Mouse (Mus musculus): Measurements from ENCODE around the gene Cplane1. TPM values are rescaled to one million over a fixed set of nuclear protein-coding genes. Genes with fewer than 3 reads are reported as not detected.

Gene Cplane1
- polyA plus RNA-seq, 2 experiments, result 0.54 to 0.70 TPM

DNA sequence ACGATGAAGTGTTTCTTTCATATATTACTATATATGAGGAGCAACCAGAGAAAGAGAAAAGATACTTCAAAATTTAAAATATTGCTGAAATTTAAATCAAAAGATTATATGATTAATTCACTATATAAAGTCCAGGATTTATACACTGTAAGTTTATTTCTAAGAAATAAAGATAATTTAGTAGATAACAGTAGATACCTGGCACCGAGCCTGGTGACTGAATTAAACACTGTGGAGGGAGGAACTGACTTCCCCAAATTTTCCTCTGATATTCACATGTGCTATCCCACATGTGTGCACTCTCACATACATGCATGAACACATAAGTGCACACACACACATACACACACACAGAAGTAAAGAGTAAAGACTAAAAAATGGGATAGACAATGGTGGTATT, 113.2 kb downstream of the Cplane1 start:
- no peaks in the 10 kb centered on the region for H3K36me3 ChIP-seq (replicated peaks; ENCODE audit: control insufficient read depth, insufficient read depth, low read depth)
- WGBS (ENCODE audit: insufficient replicate concordance), result 74% methylated on average over 2 of the region's 2 CpGs
- H3K9me3 ChIP-seq (ENCODE audit: control insufficient read depth, low read length), result no peaks in the 10 kb centered on the region
- ATAC-seq (ENCODE audit: insufficient read depth) (no peak), DNase-seq (ENCODE audit: low read depth in 3 of 3, low spot score in 3 of 3) (no peak)
- no peak overlapping the region for H3K4me3 ChIP-seq (ENCODE audit: insufficient read depth in 1 of 2, low read depth in 2 of 2, low read length in 2 of 2)
- TF ChIP-seq EP300 (IDR thresholded peaks at IDR 0.05; ENCODE audit: low read depth) (no peak), CTCF (IDR thresholded peaks at IDR 0.05; ENCODE audit: low read depth) (no peak)
- H3K27me3 ChIP-seq (ENCODE audit: control insufficient read depth, insufficient read depth, low read length), result no peaks in the 10 kb centered on the region
- no peak overlapping the region for H3K27ac ChIP-seq
- no peak overlapping the region for H3K9ac ChIP-seq (replicated peaks)
- H3K4me2 ChIP-seq (ENCODE audit: low read depth), result no peak overlapping the region
- 0 out of 4 replicates have a peak, but pooled peaks cover 0 to 1% of the 10 kb centered on the region in 2 experiments for H3K4me1 ChIP-seq (replicated peaks; ENCODE audit: control insufficient read depth in 2 of 2, insufficient read depth in 2 of 2, low read length in 1 of 2)

DNA sequence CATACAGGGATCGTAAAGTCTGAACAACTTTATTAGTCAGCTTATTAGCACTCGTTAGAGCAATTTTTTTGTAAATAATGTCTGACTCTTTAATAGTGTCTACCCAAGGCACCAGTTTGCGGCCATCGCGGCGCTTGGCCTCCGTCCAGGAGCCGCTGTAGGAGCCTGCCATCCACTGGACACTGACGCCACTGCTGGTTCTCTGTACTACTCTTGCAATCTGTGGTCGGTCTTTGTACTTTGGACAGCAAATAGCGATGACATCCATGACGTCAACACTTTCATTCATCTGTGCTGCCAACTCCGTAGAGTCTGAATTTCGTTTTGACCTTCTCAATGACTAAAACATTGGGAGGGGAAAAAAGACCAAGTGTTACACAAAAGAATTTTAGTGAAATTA, 122.3 kb downstream of the Cplane1 start:
- 91% methylated on average over 14 of the region's 14 CpGs for WGBS (ENCODE audit: insufficient replicate concordance)
- no peak for DNase-seq (ENCODE audit: low read depth in 3 of 3, low spot score in 3 of 3)
- Histone ChIP-seq H3K4me3 (ENCODE audit: insufficient read depth in 1 of 2, low read depth in 2 of 2, low read length in 2 of 2) (no peak overlapping the region), H3K4me2 (ENCODE audit: low read depth) (no peak overlapping the region), H3K9me3 (ENCODE audit: control insufficient read depth, low read length) (no peaks in the 10 kb centered on the region), H3K4me1 (replicated peaks; ENCODE audit: control insufficient read depth in 2 of 2, insufficient read depth in 2 of 2, low read length in 1 of 2) (no peaks in the 10 kb centered on the region), H3K27me3 (ENCODE audit: control insufficient read depth, insufficient read depth, low read length) (no peaks in the 10 kb centered on the region), H3K36me3 (replicated peaks; ENCODE audit: control insufficient read depth, insufficient read depth, low read depth) (peaks cover 45% of the 10 kb centered on the region), H3K27ac (no peak overlapping the region), H3K9ac (replicated peaks) (no peak overlapping the region)
- no peak for TF ChIP-seq CTCF (IDR thresholded peaks at IDR 0.05; ENCODE audit: low read depth)
- TF ChIP-seq EP300 (IDR thresholded peaks at IDR 0.05; ENCODE audit: low read depth), result no peak
- no peak for ATAC-seq (ENCODE audit: insufficient read depth)

DNA sequence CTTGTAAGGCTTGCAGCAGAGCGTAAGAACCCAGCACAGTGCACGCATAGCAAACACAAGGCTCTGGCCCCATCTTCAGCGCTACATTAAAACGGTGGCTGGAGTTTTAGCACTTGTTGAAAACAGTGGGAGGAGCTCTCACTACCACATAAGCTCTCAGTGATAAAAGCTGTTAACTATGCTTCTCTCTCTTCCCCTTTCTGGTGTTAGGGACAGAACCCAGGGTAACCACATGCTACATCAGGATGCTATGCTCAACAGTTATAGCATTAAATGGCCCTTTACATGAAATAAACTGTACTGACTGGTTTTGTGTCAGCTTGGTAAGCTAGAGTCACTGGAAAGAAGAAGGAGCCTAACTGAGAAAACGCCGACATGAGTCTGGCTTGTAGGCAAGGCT, 125.2 kb downstream of the Cplane1 start:
- no peaks in the 10 kb centered on the region for H3K4me1 ChIP-seq (replicated peaks; ENCODE audit: control insufficient read depth in 2 of 2, insufficient read depth in 2 of 2, low read length in 1 of 2)
- 88% methylated on average over 6 of the region's 6 CpGs for WGBS (ENCODE audit: insufficient replicate concordance)
- H3K9ac ChIP-seq (replicated peaks), result no peak overlapping the region
- H3K36me3 ChIP-seq (replicated peaks; ENCODE audit: control insufficient read depth, insufficient read depth, low read depth), result peaks cover 54% of the 10 kb centered on the region
- no peak for DNase-seq (ENCODE audit: low read depth in 3 of 3, low spot score in 3 of 3)
- no peak overlapping the region for H3K27ac ChIP-seq
- no peak overlapping the region for H3K4me3 ChIP-seq (ENCODE audit: insufficient read depth in 1 of 2, low read depth in 2 of 2, low read length in 2 of 2)
- H3K9me3 ChIP-seq (ENCODE audit: control insufficient read depth, low read length), result no peaks in the 10 kb centered on the region
- ATAC-seq (ENCODE audit: insufficient read depth), result no peak
- H3K4me2 ChIP-seq (ENCODE audit: low read depth), result no peak overlapping the region
- no peaks in the 10 kb centered on the region for H3K27me3 ChIP-seq (ENCODE audit: control insufficient read depth, insufficient read depth, low read length)
- no peak for TF ChIP-seq EP300 (IDR thresholded peaks at IDR 0.05; ENCODE audit: low read depth)
- TF ChIP-seq CTCF (IDR thresholded peaks at IDR 0.05; ENCODE audit: low read depth), result no peak

DNA sequence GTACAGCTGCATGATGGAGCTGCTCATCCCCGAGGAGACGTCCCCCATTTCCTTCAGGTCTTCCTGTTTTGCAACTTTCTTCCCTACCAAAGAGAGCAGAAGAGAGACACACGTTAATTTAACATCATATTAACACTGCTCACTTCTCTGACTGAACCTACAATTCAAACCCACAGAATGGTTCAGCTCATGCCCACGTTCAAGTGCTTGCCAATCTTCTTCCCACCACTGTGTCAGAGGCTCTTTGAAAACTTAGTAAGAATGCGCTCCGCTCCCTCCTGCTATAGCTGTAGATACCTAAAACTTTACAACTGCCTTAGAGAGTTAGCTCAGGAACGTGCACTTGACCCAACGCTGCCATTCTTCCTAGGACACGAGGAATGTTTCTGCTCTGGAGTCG, 134.0 kb downstream of the Cplane1 start:
- WGBS (ENCODE audit: insufficient replicate concordance), result 86% methylated on average over 10 of the region's 10 CpGs
- H3K4me1 ChIP-seq (replicated peaks; ENCODE audit: control insufficient read depth in 2 of 2, insufficient read depth in 2 of 2, low read length in 1 of 2), result no peaks in the 10 kb centered on the region
- no peak overlapping the region for H3K27ac ChIP-seq
- H3K4me3 ChIP-seq (ENCODE audit: insufficient read depth in 1 of 2, low read depth in 2 of 2, low read length in 2 of 2), result no peak overlapping the region
- no peak for DNase-seq (ENCODE audit: low read depth in 3 of 3, low spot score in 3 of 3)
- H3K9ac ChIP-seq (replicated peaks), result no peak overlapping the region
- TF ChIP-seq EP300 (IDR thresholded peaks at IDR 0.05; ENCODE audit: low read depth), result no peak
- peaks cover 42% of the 10 kb centered on the region for H3K36me3 ChIP-seq (replicated peaks; ENCODE audit: control insufficient read depth, insufficient read depth, low read depth)
- no peaks in the 10 kb centered on the region for H3K9me3 ChIP-seq (ENCODE audit: control insufficient read depth, low read length)
- no peak overlapping the region for H3K4me2 ChIP-seq (ENCODE audit: low read depth)
- no peaks in the 10 kb centered on the region for H3K27me3 ChIP-seq (ENCODE audit: control insufficient read depth, insufficient read depth, low read length)
- no peak for ATAC-seq (ENCODE audit: insufficient read depth)

GRCm38 (mm10) chr15:8305474-8305873, 136.6 kb downstream of the Cplane1 start:
- Histone ChIP-seq H3K4me2 (ENCODE audit: low read depth) (no peak overlapping the region), H3K4me1 (replicated peaks; ENCODE audit: control insufficient read depth in 2 of 2, insufficient read depth in 2 of 2, low read length in 1 of 2) (no peaks in the 10 kb centered on the region), H3K9ac (replicated peaks) (no peak overlapping the region), H3K27ac (no peak overlapping the region), H3K9me3 (ENCODE audit: control insufficient read depth, low read length) (no peaks in the 10 kb centered on the region), H3K4me3 (ENCODE audit: insufficient read depth in 1 of 2, low read depth in 2 of 2, low read length in 2 of 2) (no peak overlapping the region), H3K27me3 (ENCODE audit: control insufficient read depth, insufficient read depth, low read length) (no peaks in the 10 kb centered on the region), H3K36me3 (replicated peaks; ENCODE audit: control insufficient read depth, insufficient read depth, low read depth) (peaks cover 39% of the 10 kb centered on the region)
- WGBS (ENCODE audit: insufficient replicate concordance), result 31% methylated on average over 1 of the region's 1 CpGs
- TF ChIP-seq EP300 (IDR thresholded peaks at IDR 0.05; ENCODE audit: low read depth) (no peak), CTCF (IDR thresholded peaks at IDR 0.05; ENCODE audit: low read depth) (no peak)
- ATAC-seq (ENCODE audit: insufficient read depth) (no peak), DNase-seq (ENCODE audit: low read depth in 3 of 3, low spot score in 3 of 3) (no peak)
